Mouse (Mus musculus) G1E (cell line): ENCODE measurements at regions not wholly inside any gene's neighbourhood (a gene's known extent, or its start where the extent isn't known, plus 50 kb on each side); places are given as distances from the start of the nearest gene placed in this dataset.

Experiments used
- ATAC-seq: 2 replicates; pipeline ENCODE4 v1.8.0; 2016; ENCODE audit warnings: mild to moderate bottlenecking; ENCODE audit not compliant: insufficient number of reproducible peaks, poor library complexity, low FRiP score, severe bottlenecking; ENCODE audit errors: extremely low read depth
- DNase-seq: peaks from one replicate; pipeline ENCODE4 v3.0.0; 2012; ENCODE audit warnings: low spot score
- H3K27me3 ChIP-seq: 2 replicates; pipeline ENCODE4 v1.6.1; 2012; ENCODE audit warnings: mild to moderate bottlenecking, low read length, inconsistent platforms; ENCODE audit not compliant: insufficient read depth
- H3K36me3 ChIP-seq: replicated peaks from 2 replicates; pipeline ENCODE3; 2012; ENCODE audit warnings: mild to moderate bottlenecking, inconsistent platforms
- H3K4me1 ChIP-seq: 2 replicates; pipeline ENCODE4 v1.6.1; 2012; ENCODE audit warnings: low read depth, low read length, inconsistent platforms, mixed read lengths; ENCODE audit not compliant: insufficient read depth
- H3K4me3 ChIP-seq: 2 replicates; pipeline ENCODE4 v1.5.1; 2012; ENCODE audit warnings: low read depth, mild to moderate bottlenecking, inconsistent platforms, low read length, moderate library complexity, mixed read lengths
- H3K9me3 ChIP-seq: replicated peaks from 2 replicates; pipeline ENCODE4 v1.6.1; 2012; ENCODE audit warnings: inconsistent platforms
- CTCF ChIP-seq: IDR thresholded peaks from 2 replicates; pipeline ENCODE4 v1.5.1; 2012; ENCODE audit warnings: low read depth, low read length, inconsistent platforms, mixed read lengths
- GATA1 ChIP-seq: IDR thresholded peaks from 2 replicates; pipeline ENCODE4 v1.6.1; 2012; ENCODE audit warnings: borderline replicate concordance, low read length, inconsistent platforms, mixed read lengths
- GATA2 ChIP-seq: IDR thresholded peaks from 2 replicates; pipeline ENCODE4 v1.6.1; 2012; ENCODE audit warnings: low read depth, low read length, inconsistent platforms, borderline replicate concordance
- POLR2AphosphoS5 ChIP-seq: IDR thresholded peaks from 2 replicates; pipeline ENCODE4 v1.6.1; 2012; ENCODE audit warnings: low read depth, low read length, inconsistent platforms; ENCODE audit not compliant: insufficient replicate concordance
- TAL1 ChIP-seq: conservative IDR thresholded peaks from 2 replicates; pipeline ENCODE4 v1.6.1; 2012; ENCODE audit warnings: low read depth, low read length, inconsistent platforms, mixed read lengths

DNA sequence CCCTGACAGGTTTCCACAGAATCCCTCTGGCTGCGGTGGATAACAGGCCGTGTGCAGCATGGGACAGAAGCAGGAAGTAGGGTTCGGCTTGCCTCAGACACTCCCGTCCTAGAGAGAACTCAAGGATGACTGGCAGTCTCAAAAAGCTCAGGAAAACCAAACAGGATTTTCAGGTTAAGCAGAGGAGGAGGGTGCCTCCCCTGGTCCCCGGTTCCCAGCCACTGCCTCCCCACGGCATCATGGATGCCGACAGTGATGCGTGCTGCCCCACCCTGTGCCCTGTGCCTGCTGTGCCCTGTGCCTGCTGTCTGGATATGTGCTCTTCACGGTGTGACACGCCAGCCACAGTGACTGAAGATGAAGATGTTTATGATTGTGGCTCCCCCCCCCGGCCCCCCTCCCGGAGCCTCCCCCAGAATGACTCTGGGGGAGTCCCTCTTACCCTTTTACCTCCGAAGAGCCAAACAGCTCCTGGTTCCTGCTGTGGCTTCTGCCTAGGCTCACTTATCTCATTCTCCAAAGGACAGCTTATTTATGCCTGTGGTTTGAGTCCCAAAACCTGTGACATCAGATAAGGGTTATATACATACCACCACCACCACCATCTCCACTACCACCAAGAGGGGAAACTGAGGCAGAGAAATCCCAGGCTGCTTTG lies 92.4 kb upstream of the Ptpn1 start:
- DNase-seq (peak; percentile 82), ATAC-seq (peak; percentile 55)
- H3K9me3 ChIP-seq: peaks cover 5% of the 10 kb centered on the region
- peaks cover 91% of the 10 kb centered on the region for H3K4me1 ChIP-seq
- TF ChIP-seq CTCF: no peak
- peak; percentile 90 for TF ChIP-seq TAL1
- no peaks in the 10 kb centered on the region for H3K36me3 ChIP-seq
- peaks cover 36% of the 10 kb centered on the region for H3K27me3 ChIP-seq
- H3K4me3 ChIP-seq: peak overlapping the region; percentile 69; the same call in 1 of the 2 replicates

DNA sequence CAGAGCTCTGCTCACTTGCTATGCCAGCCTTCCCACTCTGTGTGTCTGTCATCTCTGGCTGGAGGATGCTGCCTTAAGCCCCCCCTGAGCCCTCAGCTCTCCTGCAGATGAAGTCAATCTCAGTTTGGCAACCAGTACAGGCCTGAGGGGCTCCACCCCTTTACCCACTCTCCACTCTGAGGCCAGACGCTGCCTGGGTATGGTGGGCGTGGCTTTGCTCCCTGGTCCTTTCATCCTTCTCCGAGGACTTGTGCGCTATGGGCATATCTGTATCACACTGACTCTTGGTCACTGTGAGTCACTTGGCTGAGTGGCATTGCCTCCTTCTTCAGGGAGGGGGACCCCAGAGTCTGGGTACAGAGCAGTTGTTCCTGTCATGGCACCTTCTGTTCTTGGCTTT lies 94.3 kb upstream of the Ptpn1 start:
- H3K4me1 ChIP-seq: peaks cover 82% of the 10 kb centered on the region
- H3K36me3 ChIP-seq: no peaks in the 10 kb centered on the region
- peaks cover 5% of the 10 kb centered on the region for H3K9me3 ChIP-seq
- ATAC-seq: no peak
- no peak for TF ChIP-seq POLR2AphosphoS5
- TF ChIP-seq TAL1: no peak
- no peak for TF ChIP-seq GATA2
- no peak for TF ChIP-seq CTCF
- no peak for TF ChIP-seq GATA1
- 0 out of 2 replicates have a peak overlapping the region, but pooled peaks have one; percentile 32 for H3K4me3 ChIP-seq
- no peak for DNase-seq
- peaks cover 42% of the 10 kb centered on the region for H3K27me3 ChIP-seq

DNA sequence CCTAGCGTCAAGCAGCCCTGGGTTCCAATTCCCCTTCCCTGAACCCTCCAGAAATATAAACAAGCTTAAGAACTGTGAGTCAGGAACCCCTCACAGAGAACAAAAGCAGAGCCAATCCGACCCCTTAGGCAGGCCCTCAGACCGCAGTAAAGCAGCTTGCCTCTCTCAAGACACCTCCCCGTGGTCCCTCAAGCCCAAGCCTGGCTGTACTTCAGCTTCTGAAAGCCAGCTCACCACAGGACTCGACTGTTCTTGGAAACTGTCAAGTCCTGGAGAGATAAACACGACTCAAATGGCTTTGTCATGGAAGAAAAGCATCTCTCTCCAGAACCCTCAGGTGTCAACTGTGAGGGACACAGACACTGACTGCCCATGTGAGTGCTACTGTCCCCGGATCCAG lies 95.2 kb upstream of the Ptpn1 start:
- H3K4me1 ChIP-seq: peaks cover 74% of the 10 kb centered on the region
- H3K4me3 ChIP-seq: no peak overlapping the region
- no peak for ATAC-seq

DNA sequence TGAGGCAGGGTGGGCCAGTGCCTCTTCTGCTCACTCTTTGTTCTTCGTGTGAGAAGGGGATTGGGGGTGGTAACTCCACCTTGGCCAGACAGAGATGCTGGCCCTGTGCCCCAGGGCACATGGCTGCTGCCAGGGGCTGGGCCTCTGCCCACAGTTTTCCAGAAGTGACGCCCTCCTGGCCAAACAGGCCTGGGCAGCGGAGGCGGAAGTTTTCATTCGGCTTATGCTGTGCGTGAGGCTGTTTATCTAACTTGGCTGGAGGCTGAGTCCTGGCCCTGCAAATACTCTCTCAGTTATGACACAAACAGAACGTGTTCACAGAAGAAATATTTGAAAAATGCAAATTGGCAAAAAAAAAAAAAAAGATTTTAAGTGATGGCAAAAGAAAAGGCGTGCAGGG lies 97.3 kb upstream of the Ptpn1 start:
- H3K36me3 ChIP-seq: no peaks in the 10 kb centered on the region
- peaks cover 5% of the 10 kb centered on the region for H3K9me3 ChIP-seq
- ATAC-seq (no peak), DNase-seq (no peak)
- no peak for TF ChIP-seq GATA2
- TF ChIP-seq POLR2AphosphoS5: no peak
- no peak for TF ChIP-seq TAL1
- no peak for TF ChIP-seq GATA1
- TF ChIP-seq CTCF: no peak
- peaks cover 56% of the 10 kb centered on the region for H3K27me3 ChIP-seq
- no peak overlapping the region for H3K4me3 ChIP-seq
- peaks cover 66% of the 10 kb centered on the region for H3K4me1 ChIP-seq

More for the DNA sequence above, 95.2 kb upstream of the Ptpn1 start:
- TF ChIP-seq CTCF (no peak), POLR2AphosphoS5 (no peak), GATA1 (no peak), TAL1 (no peak), GATA2 (no peak)
- DNase-seq: no peak
- Histone ChIP-seq H3K27me3 (peaks cover 45% of the 10 kb centered on the region), H3K36me3 (no peaks in the 10 kb centered on the region), H3K9me3 (peaks cover 5% of the 10 kb centered on the region)

DNA sequence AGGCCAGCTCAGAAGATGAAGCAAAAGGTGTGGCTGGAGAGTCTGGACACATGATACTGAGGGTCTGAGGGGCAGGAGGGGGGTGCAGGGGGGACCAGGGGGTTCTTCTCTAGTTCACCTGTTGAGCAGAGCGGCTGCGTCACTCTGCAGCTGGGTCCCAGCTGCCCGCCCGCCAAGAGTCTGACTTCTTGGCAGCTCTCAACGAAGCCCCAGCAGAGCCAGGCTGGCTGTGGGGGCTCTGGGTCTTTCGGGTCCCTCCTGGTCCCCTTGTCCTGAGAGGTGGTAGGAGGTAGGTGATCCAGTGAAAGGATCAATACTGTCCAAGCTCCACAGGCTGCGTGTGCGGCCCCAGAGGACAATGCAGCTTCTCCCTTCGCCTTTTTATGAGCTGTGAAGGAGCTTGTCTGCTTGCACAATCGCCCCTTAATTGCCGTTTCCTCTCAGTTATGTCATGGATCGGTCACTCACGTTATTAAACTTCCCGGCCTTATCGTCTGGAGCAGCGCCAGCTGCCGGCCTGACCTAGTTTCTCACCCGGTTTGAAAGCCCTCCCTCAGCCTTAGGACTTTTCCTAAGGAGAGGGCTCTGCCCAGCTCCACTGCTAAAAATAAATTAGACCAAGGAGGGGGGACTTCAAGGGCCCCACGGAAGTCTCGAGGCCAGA lies 98.4 kb upstream of the Ptpn1 start:
- no peak for TF ChIP-seq POLR2AphosphoS5
- no peak for TF ChIP-seq GATA1
- no peak for TF ChIP-seq GATA2
- TF ChIP-seq TAL1: no peak
- no peak for TF ChIP-seq CTCF
- DNase-seq (no peak), ATAC-seq (no peak)
- Histone ChIP-seq H3K36me3 (no peaks in the 10 kb centered on the region), H3K9me3 (peaks cover 5% of the 10 kb centered on the region), H3K4me1 (peaks cover 60% of the 10 kb centered on the region), H3K27me3 (peaks cover 63% of the 10 kb centered on the region), H3K4me3 (no peak overlapping the region)

DNA sequence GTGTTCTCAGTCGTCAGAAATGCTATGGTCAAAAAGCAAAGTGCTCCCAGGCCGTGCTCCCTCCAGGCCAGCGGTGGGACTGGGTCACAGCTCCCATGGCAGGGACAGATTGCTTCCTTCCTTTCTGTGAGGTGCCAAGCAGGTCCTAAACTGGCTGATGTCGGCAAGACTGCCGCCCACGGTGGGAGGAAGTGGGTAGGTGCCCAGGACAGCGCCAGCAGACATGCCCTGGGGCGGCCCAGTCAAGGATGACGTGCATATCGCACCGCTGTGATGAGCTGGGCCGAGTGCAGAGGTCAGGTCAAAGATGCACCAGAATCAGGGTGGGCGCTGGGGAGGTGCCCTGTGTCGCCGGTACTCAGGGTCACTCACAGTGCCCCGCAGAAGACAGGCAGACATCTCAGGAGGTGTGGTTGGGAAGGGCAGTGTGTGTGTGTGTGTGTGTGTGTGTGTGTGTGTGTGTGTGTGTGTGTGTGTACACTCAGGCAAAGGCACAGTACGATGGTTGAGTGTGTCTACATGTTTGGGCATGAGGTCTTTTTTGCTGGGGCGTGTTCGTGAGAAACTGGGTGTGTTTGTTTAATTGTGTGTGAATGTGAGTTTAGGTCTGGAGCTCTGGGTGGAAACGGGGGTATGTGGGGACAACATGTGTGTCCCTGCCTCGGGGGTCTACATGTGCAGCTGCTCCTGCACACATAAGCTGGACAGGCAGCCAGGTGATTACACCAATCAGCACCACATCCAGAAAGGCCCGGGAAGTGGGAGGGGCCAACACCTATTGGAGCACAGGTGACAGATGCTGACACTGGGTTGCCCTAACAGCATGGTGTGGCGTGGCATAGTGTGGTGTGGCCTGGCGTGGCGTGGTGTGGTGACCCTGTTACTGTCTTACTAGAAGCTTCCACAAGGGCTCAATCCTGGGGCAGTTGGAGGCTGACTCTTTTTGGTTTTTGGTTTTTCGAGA lies 100.5 kb upstream of the Ptpn1 start:
- TF ChIP-seq GATA2: no peak
- no peak for TF ChIP-seq TAL1
- no peak for TF ChIP-seq CTCF
- TF ChIP-seq GATA1: no peak
- no peak for TF ChIP-seq POLR2AphosphoS5
- ATAC-seq (no peak), DNase-seq (no peak)
- H3K4me1 ChIP-seq: peaks cover 43% of the 10 kb centered on the region
- H3K27me3 ChIP-seq: peaks cover 71% of the 10 kb centered on the region
- peaks cover 5% of the 10 kb centered on the region for H3K9me3 ChIP-seq
- no peaks in the 10 kb centered on the region for H3K36me3 ChIP-seq
- H3K4me3 ChIP-seq: no peak overlapping the region
